Mouse (Mus musculus) inflammation-experienced regulatory T-cells, adult 6 months (primary cell): ENCODE measurements around the gene Rbm47. TPM values are rescaled to one million over a fixed set of nuclear protein-coding genes. Genes with fewer than 3 reads are reported as not detected.

Experiments used
- ATAC-seq: one replicate; pipeline ENCODE4 v1.8.0; 2017
- polyA plus RNA-seq, 3 experiments: library from polyadenylated mRNA; unstranded; fragments of 100-300 nt; shearing (Covaris generic); gene quantifications; one replicate each; pipeline ENCODE4 v1.2.1; 2017

The Rbm47 gene
- polyA plus RNA-seq, 3 experiments from 2014 or later, result 0.71 to 8.2 (median 1.2) TPM

GRCm38 (mm10) chr5:66124931-66125330 is 48.0 kb downstream of the Rbm47 start:
- ATAC-seq, result no peak

GRCm38 (mm10) chr5:66124089-66124400 is 48.9 kb downstream of the Rbm47 start:
- no peak for ATAC-seq

- ATAC-seq, result no peak
Observed at GRCm38 (mm10) chr5:66123295-66124088, 49.4 kb downstream of the Rbm47 start.

- ATAC-seq, result no peak
Observed at GRCm38 (mm10) chr5:66121255-66121654, 51.7 kb downstream of the Rbm47 start.

- no peak for ATAC-seq
Observed at GRCm38 (mm10) chr5:66114751-66115150, 58.2 kb downstream of the Rbm47 start.

GRCm38 (mm10) chr5:66114208-66114607 is 58.7 kb downstream of the Rbm47 start:
- no peak for ATAC-seq

DNA sequence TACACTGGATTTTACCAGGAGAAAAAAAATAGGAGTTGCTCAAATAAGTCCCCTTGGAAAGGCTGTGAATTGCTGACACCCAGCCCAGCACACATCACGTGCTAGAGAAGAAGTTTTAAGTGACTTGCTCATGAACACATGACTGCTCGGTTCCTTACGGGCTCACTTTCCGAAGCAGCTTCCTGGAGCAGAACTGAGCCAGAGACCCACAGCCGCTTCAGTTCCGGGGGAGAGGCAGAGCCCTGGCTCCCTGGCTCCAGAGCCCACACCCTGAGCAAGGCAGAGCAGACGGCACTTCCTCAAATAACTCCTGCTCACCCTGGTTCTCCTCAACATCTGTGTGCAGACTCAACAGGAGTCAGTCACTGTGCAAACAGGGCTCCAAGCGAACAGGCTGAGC is 60.9 kb downstream of the Rbm47 start:
- no peak for ATAC-seq

- no peak for ATAC-seq
Observed at GRCm38 (mm10) chr5:66106372-66106771, 66.5 kb downstream of the Rbm47 start.

GRCm38 (mm10) chr5:66105946-66106345 is 67.0 kb downstream of the Rbm47 start:
- ATAC-seq, result no peak

GRCm38 (mm10) chr5:66105366-66105765 is 67.6 kb downstream of the Rbm47 start:
- peak; percentile 7 for ATAC-seq

DNA sequence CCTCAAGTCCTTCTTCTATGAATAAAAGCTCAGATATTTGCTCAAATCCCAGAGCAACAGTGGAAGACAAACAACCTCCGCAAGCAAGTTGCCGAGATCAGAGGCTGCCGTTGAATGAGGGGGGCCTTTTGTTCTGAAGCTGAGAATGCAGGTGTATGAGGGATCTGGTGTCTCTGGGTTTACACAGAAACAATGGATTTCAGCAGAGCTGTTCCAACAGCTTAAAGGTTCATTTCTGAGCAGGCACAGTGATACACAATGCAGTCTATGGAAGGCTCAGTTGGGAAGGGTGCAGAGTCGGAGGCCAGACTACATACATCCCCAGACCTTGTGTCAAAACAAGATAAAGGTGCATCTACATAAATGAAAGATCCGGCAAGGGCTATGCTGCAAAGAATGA is 69.5 kb downstream of the Rbm47 start:
- ATAC-seq, result no peak

- no peak for ATAC-seq
Observed at GRCm38 (mm10) chr5:66102821-66103220, 70.1 kb downstream of the Rbm47 start.

DNA sequence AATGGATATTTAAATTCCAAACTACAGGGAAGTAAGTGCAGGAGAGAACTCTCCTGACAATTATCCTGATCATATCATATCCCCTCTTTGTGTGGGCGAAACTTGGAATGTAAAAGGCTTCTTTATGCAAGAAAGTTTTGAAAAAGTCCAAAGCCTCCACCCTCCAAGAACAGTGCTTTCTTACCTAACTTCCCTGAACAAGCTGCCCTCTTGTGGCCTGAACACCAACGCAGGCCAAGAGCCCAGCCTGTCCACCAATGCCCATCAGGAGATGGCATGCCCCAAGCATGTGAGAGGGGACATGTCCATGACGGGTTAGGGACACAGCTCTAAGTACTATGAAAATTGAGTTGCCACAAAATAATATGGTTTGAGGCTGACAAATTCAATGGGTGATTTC is 71.3 kb downstream of the Rbm47 start:
- ATAC-seq, result no peak

DNA sequence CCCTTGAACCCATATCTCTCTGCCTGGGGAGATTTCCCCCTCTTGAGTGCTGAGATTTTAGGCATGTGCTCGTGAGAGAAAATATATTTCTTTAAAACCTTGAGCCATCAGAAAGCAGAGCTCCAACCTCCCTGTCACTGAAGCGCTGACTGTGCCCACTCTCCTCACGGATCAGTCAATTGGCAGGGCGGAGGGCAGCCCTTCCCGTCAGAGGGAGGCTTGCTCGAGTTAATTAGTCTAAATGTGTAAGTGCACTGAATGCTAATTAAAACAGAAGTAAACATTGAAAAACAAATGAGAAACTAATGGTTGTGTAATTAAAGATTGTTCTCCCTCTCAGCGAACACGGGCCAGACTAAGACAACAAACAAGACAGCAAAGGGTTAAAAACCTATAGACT is 72.6 kb downstream of the Rbm47 start:
- ATAC-seq, result no peak

GRCm38 (mm10) chr5:66098094-66098871 is 74.6 kb downstream of the Rbm47 start:
- no peak for ATAC-seq

DNA sequence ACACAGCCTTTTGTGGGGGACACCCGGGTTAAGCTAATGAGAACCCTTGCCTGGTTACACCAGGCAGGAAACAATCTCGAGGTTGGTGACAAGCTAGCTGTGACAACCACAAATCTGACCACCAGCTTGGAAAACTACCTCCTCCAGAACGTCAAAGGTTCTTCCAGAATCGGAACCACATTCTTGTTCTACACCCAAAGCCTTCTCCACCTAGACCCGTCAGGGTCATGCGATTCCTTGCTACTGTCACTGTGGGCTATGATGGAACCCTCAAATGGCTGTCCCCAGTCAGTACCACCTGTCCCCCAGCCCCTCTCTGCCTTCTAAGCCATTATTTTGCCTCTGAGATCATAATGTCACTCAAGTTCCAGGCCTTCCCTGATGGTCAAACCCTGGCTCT is 76.8 kb downstream of the Rbm47 start:
- no peak for ATAC-seq

DNA sequence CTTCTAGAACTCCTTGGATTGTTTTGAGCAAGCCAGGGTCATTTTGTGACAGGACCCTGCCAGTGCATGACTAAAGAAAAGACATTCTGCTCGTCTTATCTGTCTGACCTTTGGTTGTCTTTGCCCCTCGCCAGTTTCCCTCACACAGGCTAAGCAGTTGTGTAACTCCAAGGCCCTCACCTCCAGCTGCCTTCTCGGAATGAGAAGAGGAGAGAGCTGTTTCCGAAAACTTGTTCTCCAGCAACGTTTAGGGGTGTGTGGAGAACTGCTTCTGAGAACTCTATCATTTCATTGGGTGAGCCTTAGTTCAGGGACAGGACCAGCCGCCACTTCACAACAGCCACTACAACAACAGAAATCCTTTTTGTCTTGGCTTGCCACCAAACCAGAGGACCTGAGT is 77.8 kb downstream of the Rbm47 start:
- no peak for ATAC-seq

GRCm38 (mm10) chr5:66090037-66090436 is 82.9 kb downstream of the Rbm47 start:
- ATAC-seq, result no peak

GRCm38 (mm10) chr5:66089600-66089999 is 83.3 kb downstream of the Rbm47 start:
- no peak for ATAC-seq

- ATAC-seq, result no peak
Observed at GRCm38 (mm10) chr5:66088902-66089295, 84.0 kb downstream of the Rbm47 start.

DNA sequence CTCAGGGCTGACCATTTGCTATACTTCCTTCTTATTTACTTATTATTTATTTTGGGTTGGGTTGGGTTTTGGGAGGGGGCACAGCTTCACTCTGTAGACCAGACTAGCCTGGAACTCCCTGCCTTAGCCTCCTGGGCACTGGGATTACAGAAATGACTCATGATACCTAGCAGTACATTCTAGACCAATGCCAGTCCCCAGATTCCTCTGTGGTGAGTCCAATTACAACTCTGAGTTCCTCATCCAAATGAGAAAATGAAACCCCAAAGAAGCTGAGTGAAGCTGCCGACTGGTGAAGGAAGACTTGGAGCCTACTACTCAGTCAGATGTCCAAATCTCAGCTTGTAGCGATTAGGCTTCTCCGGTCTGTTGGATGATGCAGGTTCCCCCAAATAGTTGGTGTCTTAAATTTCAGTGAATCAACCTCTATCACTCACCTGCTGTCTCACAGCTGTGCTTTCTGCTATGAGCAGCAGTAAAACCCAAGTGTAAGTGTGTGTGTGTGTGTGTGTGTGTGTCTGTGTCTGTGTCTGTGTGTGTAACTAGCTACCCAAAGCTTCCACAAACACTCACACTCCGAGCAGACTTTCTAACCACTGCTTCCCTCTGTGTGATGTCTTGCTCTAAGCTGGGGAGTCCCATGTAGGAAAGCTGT is 84.5 kb downstream of the Rbm47 start:
- no peak for ATAC-seq

DNA sequence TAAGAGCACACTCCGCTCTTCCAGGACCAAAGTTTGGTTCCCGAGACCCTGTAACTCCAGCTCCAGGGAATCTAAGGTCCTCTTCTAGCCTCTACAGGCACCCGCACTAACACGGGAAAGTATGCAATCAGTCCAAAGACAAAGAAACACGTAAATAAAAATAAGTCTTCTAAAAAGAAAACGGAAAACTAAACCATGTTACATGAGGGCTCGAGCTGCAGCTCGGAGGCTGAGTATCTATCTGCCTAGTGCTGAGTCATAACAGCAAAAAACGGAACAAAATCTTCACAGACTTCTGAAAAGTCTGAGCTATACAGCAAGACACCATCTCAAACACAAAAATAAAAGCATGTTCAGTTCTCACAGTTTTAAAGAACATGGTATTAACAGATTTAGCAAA is 86.0 kb downstream of the Rbm47 start:
- peak; percentile 39 for ATAC-seq

DNA sequence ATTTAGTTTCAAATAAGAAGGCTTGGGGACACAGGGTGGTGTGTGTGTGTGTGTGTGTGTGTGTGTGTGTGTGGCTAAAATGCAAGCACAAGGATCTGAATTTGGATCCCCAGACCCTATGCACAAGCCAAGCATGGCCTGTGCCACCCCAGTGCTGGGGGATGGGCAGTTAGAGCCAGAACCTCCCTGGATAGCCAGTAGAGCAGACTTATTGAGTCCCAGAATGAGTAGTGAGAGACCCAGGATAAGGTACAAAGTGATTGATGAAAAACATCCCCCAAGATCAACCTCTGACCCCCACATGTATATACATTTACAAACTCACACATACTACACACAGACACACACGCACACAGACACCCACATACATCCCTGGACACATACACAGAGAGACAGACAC is 86.6 kb downstream of the Rbm47 start:
- no peak for ATAC-seq

DNA sequence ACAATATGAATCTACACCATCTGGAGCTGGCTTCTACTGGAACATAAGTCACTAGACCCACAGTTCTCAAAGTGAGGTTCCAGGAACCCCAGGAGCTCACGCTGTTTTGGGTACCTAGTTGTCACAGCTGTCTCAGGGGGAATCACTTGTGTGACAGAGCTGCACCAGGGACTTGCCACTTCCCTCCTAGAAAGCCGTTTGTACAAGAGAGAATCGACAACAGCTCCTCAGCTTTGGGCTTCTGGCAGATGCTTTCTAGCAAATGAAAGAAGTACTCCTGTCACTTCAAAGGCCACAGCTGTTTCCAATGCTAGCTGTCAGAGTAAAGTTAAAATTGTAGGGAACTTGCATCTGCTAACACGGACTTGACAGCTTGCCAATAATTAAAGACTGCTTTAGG is 87.4 kb downstream of the Rbm47 start:
- ATAC-seq, result no peak
